Comparison of ENCODE assay signal across 21 mouse cellular contexts in the genomic region with DNA sequence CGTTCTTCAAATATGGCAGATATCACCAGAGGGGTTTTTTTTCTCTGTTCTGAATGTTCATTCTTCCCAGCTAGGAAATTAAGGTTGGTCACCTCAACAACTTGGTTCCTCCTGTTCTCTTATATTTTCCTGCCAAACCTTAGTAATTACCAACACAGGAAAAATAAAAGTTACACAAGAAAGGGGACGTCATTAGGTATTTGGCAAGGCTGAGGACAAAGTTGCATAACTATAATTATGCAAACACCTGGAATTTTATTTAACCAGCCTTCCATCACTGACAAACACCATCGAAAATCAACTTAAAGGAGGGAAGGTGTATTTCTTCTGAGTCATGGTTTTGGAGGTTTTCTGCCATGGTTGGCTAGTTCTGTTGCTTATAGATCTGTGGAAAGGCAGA. TPM values are rescaled to one million over a fixed set of nuclear protein-coding genes. Genes with fewer than 3 reads are reported as not detected.
"Had no signal": no experiment of that assay in that cellular context is flagged by ENCODE, and none has a peak within 500 bp of the region (broad histone marks: within the 10 kb centered on the region; RNA-seq: fewer than 3 reads in every experiment).

No protein-coding gene starts in this region.

- DNase-seq: right cerebral cortex, postnatal 14 days; thymus, adult 2 months; thymus, postnatal 25 days; thymus, postnatal 4 days had no signal

- H3K4me3 ChIP-seq: liver, embryonic 12.5 days; megakaryocyte, embryonic 14.5 days; midbrain, embryonic 13.5 days; midbrain, embryonic 15.5 days; neural tube, embryonic 12.5 days; stomach, embryonic 15.5 days had no signal

- H3K36me3 ChIP-seq: liver, embryonic 12.5 days; midbrain, embryonic 13.5 days; midbrain, embryonic 15.5 days; neural tube, embryonic 12.5 days; stomach, embryonic 15.5 days had no signal

- H3K9me3 ChIP-seq: liver, embryonic 12.5 days; midbrain, embryonic 13.5 days; midbrain, embryonic 15.5 days; neural tube, embryonic 12.5 days; stomach, embryonic 15.5 days had no signal

- ATAC-seq: liver, embryonic 12.5 days; midbrain, embryonic 13.5 days; midbrain, embryonic 15.5 days had no signal

- H3K4me1 ChIP-seq: liver, embryonic 12.5 days; megakaryocyte, embryonic 14.5 days; neural tube, embryonic 12.5 days; stomach, embryonic 15.5 days had no signal

- H3K27ac ChIP-seq: liver, embryonic 12.5 days; liver, embryonic 14.5 days; macrophage; midbrain, embryonic 13.5 days; midbrain, embryonic 15.5 days; neural tube, embryonic 12.5 days; stomach, embryonic 15.5 days; stomach, postnatal 0 days had no signal

- H3K9ac ChIP-seq: liver, embryonic 12.5 days; liver, embryonic 14.5 days; lung, embryonic 14.5 days; midbrain, embryonic 13.5 days; midbrain, embryonic 15.5 days; neural tube, embryonic 12.5 days; stomach, embryonic 15.5 days had no signal

- H3K27me3 ChIP-seq: liver, embryonic 12.5 days; midbrain, embryonic 13.5 days; midbrain, embryonic 15.5 days; neural tube, embryonic 12.5 days; stomach, embryonic 15.5 days had no signal

- H3K4me2 ChIP-seq: liver, embryonic 12.5 days; lung, embryonic 14.5 days; midbrain, embryonic 11.5 days; midbrain, embryonic 13.5 days; midbrain, embryonic 15.5 days; neural tube, embryonic 12.5 days; stomach, embryonic 15.5 days had no signal

RNA-seq across cellular contexts. Expression of gene Them5, which starts 3.4 kb away (rescaled TPM):
- polyA plus RNA-seq: liver, embryonic 12.5 days; liver, embryonic 14.5 days; liver, embryonic 16.5 days; macrophage; midbrain, embryonic 15.5 days; midbrain, postnatal 0 days; neural tube, embryonic 12.5 days; neural tube, embryonic 14.5 days; spleen, adult 2 months; urinary bladder, adult 2 months had no signal

RNA-seq across cellular contexts. Expression of gene C2cd4d, which starts 23.7 kb away (rescaled TPM):
- polyA plus RNA-seq: liver, embryonic 16.5 days; macrophage had no signal

RNA-seq across cellular contexts. Expression of gene Rorc, which starts 34.1 kb away (rescaled TPM):
- polyA plus RNA-seq: macrophage had no signal

RNA-seq across cellular contexts. Expression of gene Lingo4, which starts 59.8 kb away (rescaled TPM):
- polyA plus RNA-seq: macrophage; testis, adult 2 months had no signal
